Mouse (Mus musculus) forebrain, embryonic 11.5 days (tissue): ENCODE data around the gene Sos2. TPM values are rescaled to one million over a fixed set of nuclear protein-coding genes. Genes with fewer than 3 reads are reported as not detected.

Source experiments
- ATAC-seq: fragments of 200-750 bp; cut with Nextera tagmentation; replicated peaks from 2 replicates; pipeline ENCODE4 v1.8.0; 2017; ENCODE audit warnings: moderate TSS enrichment; ENCODE audit not compliant: low FRiP score
- DNase-seq: peaks from one replicate; pipeline ENCODE4 v3.0.0-alpha.2; 2017; ENCODE audit warnings: low spot score
- H3K27ac ChIP-seq: fragments of 300-500 bp; sonication (generic); 2 replicates; pipeline ENCODE4 v1.5.1; 2014; ENCODE audit warnings: low read depth, low read length
- H3K27me3 ChIP-seq: fragments of 300-500 bp; sonication (generic); 2 replicates; pipeline ENCODE4 v1.6.1; 2014; ENCODE audit warnings: mild to moderate bottlenecking, low read length, mixed read lengths; ENCODE audit not compliant: control insufficient read depth, insufficient read depth
- H3K36me3 ChIP-seq: fragments of 300-500 bp; sonication (generic); 2 replicates; pipeline ENCODE4 v1.6.1; 2014; ENCODE audit warnings: mild to moderate bottlenecking, low read length, moderate library complexity, mixed read lengths; ENCODE audit not compliant: control insufficient read depth, insufficient read depth
- H3K4me1 ChIP-seq: fragments of 300-500 bp; sonication (generic); replicated peaks from 2 replicates; pipeline ENCODE4 v1.6.1; 2014; ENCODE audit warnings: low read length, mixed read lengths; ENCODE audit not compliant: control insufficient read depth, insufficient read depth
- H3K4me2 ChIP-seq: fragments of 300-500 bp; sonication (generic); 2 replicates; pipeline ENCODE4 v1.6.1; 2014; ENCODE audit warnings: low read depth, mild to moderate bottlenecking, low read length, moderate library complexity, mixed read lengths; ENCODE audit not compliant: severe bottlenecking
- H3K4me3 ChIP-seq: fragments of 300-500 bp; sonication (generic); 2 replicates; pipeline ENCODE4 v1.5.1; 2014; ENCODE audit warnings: low read depth, low read length
- H3K9ac ChIP-seq: fragments of 300-500 bp; sonication (generic); 2 replicates; pipeline ENCODE4 v1.6.1; 2014; ENCODE audit warnings: low read length
- H3K9me3 ChIP-seq: fragments of 300-500 bp; sonication (generic); 2 replicates; pipeline ENCODE4 v1.6.1; 2016; ENCODE audit warnings: low read length, mixed read lengths; ENCODE audit not compliant: control insufficient read depth
- WGBS: fragments of 180-500 bp; shearing (Covaris S2); extraction: QIAGEN DNeasy Blood & Tissue Kit; methylation state at CpG from one replicate; pipeline ENCODE4 v1.1.7; 2014; 5-methylcytosine and 5-hydroxymethylcytosine counted together
- polyA plus RNA-seq: library from polyadenylated mRNA; unstranded; fragments of >200 nt; fragmentation: Nextera tagmentation; extraction: Ambion mirVana; gene quantifications from 2 replicates; pipeline ENCODE4 v1.2.1, GENCODE M21; 2014

Sos2 gene
- polyA plus RNA-seq, 1 experiment from 2014 or later = 13.3 TPM

GRCm38 (mm10) chr12:69583270-69583629 is 98.4 kb downstream of the Sos2 start:
- H3K9ac ChIP-seq = peak overlapping the region; percentile 96
- ATAC-seq (peak; percentile 44), DNase-seq (no peak)
- peak overlapping the region; percentile 84 for H3K4me3 ChIP-seq
- no peaks in the 10 kb centered on the region for H3K9me3 ChIP-seq
- no peaks in the 10 kb centered on the region; the same call in 1 of the 2 replicates for H3K36me3 ChIP-seq
- H3K4me1 ChIP-seq = peaks cover 10% of the 10 kb centered on the region; the same call in 1 of the 2 replicates
- peak overlapping the region; percentile 84 for H3K4me2 ChIP-seq
- 0 out of 2 replicates have a peak overlapping the region, but pooled peaks have one; percentile 57 for H3K27ac ChIP-seq
- H3K27me3 ChIP-seq = no peaks in the 10 kb centered on the region
- 44% methylated on average over 5 of the region's 5 CpGs for WGBS

DNA sequence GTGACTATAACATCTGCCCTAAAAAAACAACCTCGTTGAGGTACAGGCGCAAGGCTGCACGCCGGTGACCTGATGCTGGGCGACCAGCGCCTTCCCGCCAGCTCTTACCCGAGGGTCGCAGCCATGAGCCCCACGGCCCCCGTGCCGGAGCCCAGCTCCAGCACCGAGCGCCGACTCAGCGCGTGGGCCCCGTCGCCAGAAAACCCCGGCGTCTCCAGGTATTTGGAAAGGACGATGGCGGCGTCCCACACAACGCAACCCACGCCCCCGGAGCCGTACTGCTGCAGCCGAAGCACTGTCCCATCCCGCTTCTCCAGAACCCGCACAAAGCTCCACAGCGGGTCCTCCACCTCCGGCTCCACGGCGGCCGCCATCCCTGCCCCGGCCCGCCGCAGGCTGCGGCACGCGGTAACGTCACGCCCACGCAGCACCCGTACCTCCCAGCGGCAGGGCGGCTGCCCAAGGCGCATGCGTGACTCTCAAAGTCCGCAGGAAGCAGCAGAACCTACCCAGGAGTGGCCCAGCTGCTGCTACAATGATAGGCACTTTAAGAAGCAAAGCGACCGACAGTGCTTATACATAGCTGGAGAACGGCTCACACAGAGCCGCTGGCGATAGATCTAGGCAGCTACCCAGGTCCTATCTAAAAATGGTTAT is 98.9 kb downstream of the Sos2 start, which contains the start of gene Vcpkmt:
TSS of gene Vcpkmt (minus strand) at position 416 of the 657 bp plus-strand sequence.
- H3K4me2 ChIP-seq = peak within 1 kb of the TSS; percentile 84
- peaks cover 10% of the 10 kb centered on the region; the same call in 1 of the 2 replicates for H3K4me1 ChIP-seq
- H3K27me3 ChIP-seq = no peaks in the 10 kb centered on the region
- peak within 1 kb of the TSS; percentile 84 for H3K4me3 ChIP-seq
- no peaks in the 10 kb centered on the region for H3K9me3 ChIP-seq
- no peaks in the 10 kb centered on the region; the same call in 1 of the 2 replicates for H3K36me3 ChIP-seq
- ATAC-seq = peak; percentile 96
- H3K9ac ChIP-seq = peak within 1 kb of the TSS; percentile 96
- under 1% methylated on average over 56 of the region's 56 CpGs for WGBS
- peak within 1 kb of the TSS; percentile 57 for H3K27ac ChIP-seq
- peak; percentile 94 for DNase-seq

DNA sequence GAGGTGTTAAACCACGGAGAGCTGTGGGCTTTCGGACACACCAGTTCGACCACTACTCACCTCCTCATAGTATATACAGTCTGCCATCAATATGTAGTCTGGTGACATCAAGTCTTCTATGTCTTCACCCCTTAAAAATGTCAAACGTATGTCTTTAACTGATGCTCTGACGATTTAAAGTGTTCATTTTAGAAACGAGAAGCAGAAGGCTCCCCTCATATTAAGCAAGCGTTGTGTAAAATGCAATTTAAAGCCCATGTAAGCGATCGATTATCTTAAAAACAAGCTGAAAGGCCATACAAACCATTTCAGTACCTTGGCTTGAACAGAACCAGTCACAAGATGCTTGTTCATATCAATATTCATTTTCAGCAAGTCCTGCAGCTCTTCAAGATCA is 99.4 kb downstream of the Sos2 start:
- Histone ChIP-seq H3K27ac (no peak overlapping the region), H3K4me3 (peak overlapping the region; percentile 84), H3K4me2 (peak overlapping the region; percentile 84), H3K9ac (peak overlapping the region; percentile 96), H3K36me3 (no peaks in the 10 kb centered on the region; the same call in 1 of the 2 replicates), H3K4me1 (peaks cover 10% of the 10 kb centered on the region; the same call in 1 of the 2 replicates), H3K9me3 (no peaks in the 10 kb centered on the region), H3K27me3 (no peaks in the 10 kb centered on the region)
- WGBS = 38% methylated on average over 9 of the region's 9 CpGs
- ATAC-seq (no peak), DNase-seq (no peak)

- Histone ChIP-seq H3K27ac (no peak overlapping the region), H3K4me2 (no peak overlapping the region), H3K36me3 (no peaks in the 10 kb centered on the region), H3K9ac (no peak overlapping the region), H3K4me3 (no peak overlapping the region), H3K4me1 (peaks cover 10% of the 10 kb centered on the region; the same call in 1 of the 2 replicates), H3K27me3 (no peaks in the 10 kb centered on the region), H3K9me3 (no peaks in the 10 kb centered on the region)
- no peak for DNase-seq
- 92% methylated on average over 5 of the region's 5 CpGs for WGBS
- no peak for ATAC-seq
Measured at GRCm38 (mm10) chr12:69579623-69580022, 102.0 kb downstream of the Sos2 start.

GRCm38 (mm10) chr12:69576120-69576627 is 105.5 kb downstream of the Sos2 start:
- Histone ChIP-seq H3K27me3 (no peaks in the 10 kb centered on the region), H3K4me3 (no peak overlapping the region), H3K4me2 (no peak overlapping the region), H3K9me3 (no peaks in the 10 kb centered on the region), H3K4me1 (no peaks in the 10 kb centered on the region), H3K36me3 (no peaks in the 10 kb centered on the region), H3K9ac (no peak overlapping the region), H3K27ac (no peak overlapping the region)
- DNase-seq (no peak), ATAC-seq (no peak)
- 84% methylated on average over 9 of the region's 9 CpGs for WGBS

- WGBS = 29% methylated on average over 17 of the region's 17 CpGs
- no peak overlapping the region for H3K27ac ChIP-seq
- peak; percentile 76 for DNase-seq
- ATAC-seq = peak; percentile 50; the same call in 1 of the 2 replicates
- H3K4me2 ChIP-seq = peak overlapping the region; percentile 22; the same call in 1 of the 2 replicates
- H3K4me1 ChIP-seq = no peaks in the 10 kb centered on the region
- peak overlapping the region; percentile 2; the same call in 1 of the 2 replicates for H3K4me3 ChIP-seq
- no peaks in the 10 kb centered on the region for H3K27me3 ChIP-seq
- peak overlapping the region; percentile 16; the same call in 1 of the 2 replicates for H3K9ac ChIP-seq
- no peaks in the 10 kb centered on the region for H3K9me3 ChIP-seq
- no peaks in the 10 kb centered on the region for H3K36me3 ChIP-seq
Measured at GRCm38 (mm10) chr12:69573916-69574881, 107.5 kb downstream of the Sos2 start.

DNA sequence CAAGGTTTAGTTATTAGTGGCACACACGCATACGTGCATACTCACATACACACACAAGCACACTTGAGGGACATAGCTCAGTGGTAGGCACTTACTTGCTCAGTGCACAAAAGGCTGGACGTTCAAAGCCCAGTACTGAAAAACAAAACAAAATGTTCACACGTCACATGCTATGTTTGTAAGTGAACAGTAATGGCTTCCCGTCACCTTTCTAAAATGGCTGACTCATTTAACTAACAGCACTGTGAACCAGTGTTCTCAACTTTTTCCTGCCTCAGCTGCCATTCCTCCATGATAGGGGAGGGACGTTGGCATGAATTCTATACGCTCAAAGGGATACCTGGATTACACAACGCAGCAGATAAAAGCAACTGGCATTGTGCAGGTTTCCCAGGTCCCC is 108.4 kb downstream of the Sos2 start:
- no peaks in the 10 kb centered on the region for H3K27me3 ChIP-seq
- H3K9ac ChIP-seq = no peak overlapping the region
- H3K36me3 ChIP-seq = no peaks in the 10 kb centered on the region
- H3K4me1 ChIP-seq = no peaks in the 10 kb centered on the region
- no peak overlapping the region for H3K4me3 ChIP-seq
- 92% methylated on average over 8 of the region's 8 CpGs for WGBS
- no peak for DNase-seq
- no peak for ATAC-seq
- H3K4me2 ChIP-seq = no peak overlapping the region
- H3K9me3 ChIP-seq = no peaks in the 10 kb centered on the region
- H3K27ac ChIP-seq = no peak overlapping the region

DNA sequence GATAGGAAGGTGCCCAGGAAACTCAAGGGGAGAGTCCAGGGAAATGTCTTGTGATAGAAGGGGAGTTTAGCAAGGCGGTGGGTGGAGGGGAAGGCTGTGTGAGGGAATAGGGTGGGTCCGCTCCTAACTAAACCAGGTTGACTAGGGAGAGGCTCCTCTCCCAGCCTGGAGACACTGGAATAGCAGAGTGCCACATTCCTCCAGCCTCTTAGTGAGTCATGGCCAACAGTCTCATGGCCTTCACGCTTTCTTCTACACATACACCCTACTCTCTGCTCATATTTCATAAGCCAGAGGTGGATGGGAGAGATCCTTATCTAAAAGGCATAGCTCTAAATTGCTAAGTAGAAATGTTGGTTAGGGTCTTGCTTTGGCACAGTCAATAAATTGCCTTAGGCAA is 111.7 kb downstream of the Sos2 start:
- Histone ChIP-seq H3K4me2 (no peak overlapping the region), H3K4me3 (no peak overlapping the region), H3K27me3 (no peaks in the 10 kb centered on the region), H3K4me1 (no peaks in the 10 kb centered on the region), H3K9ac (no peak overlapping the region), H3K9me3 (no peaks in the 10 kb centered on the region), H3K27ac (no peak overlapping the region), H3K36me3 (no peaks in the 10 kb centered on the region)
- WGBS = 84% methylated on average over 3 of the region's 3 CpGs
- DNase-seq (no peak), ATAC-seq (no peak)
